Mouse (Mus musculus) activated CD4-positive, CD25-positive, alpha-beta regulatory T cell, adult 4 months (primary cell): ENCODE data around the gene Slc22a27. TPM values are rescaled to one million over a fixed set of nuclear protein-coding genes. Genes with fewer than 3 reads are reported as not detected.
"Not testable (repeated sequence)": the region's sequence is repeated elsewhere in the genome, so short reads cannot be mapped to it uniquely, and the experiment has no call there.

Experiments used
- ATAC-seq: one replicate; pipeline ENCODE4 v1.8.0; 2017
- polyA plus RNA-seq, 2 experiments: library from polyadenylated mRNA; unstranded; fragments of 100-300 nt; shearing (Covaris generic); gene quantifications; one replicate each; pipeline ENCODE4 v1.2.1; 2017

Slc22a27 gene
- not detected for polyA plus RNA-seq

- ATAC-seq: not testable (repeated sequence)
Measured at GRCm38 (mm10) chr19:7965927-7966326, at the start of gene Slc22a27. Slc22a27 (minus strand) TSS chr19:7966027.

GRCm38 (mm10) chr19:8011596-8011995 lies 45.8 kb upstream of the Slc22a27 start:
- ATAC-seq: not testable (repeated sequence)

GRCm38 (mm10) chr19:8009086-8009485 lies 43.3 kb upstream of the Slc22a27 start:
- ATAC-seq: not testable (repeated sequence)

GRCm38 (mm10) chr19:7968703-7969102 lies 2.9 kb upstream of the Slc22a27 start:
- ATAC-seq: no peak

- not testable (repeated sequence) for ATAC-seq
Measured at GRCm38 (mm10) chr19:7966550-7966949, 723 bp upstream of the Slc22a27 start.

- not testable (repeated sequence) for ATAC-seq
Measured at GRCm38 (mm10) chr19:7939391-7939790, 26.4 kb downstream of the Slc22a27 start.

- no peak for ATAC-seq
Measured at GRCm38 (mm10) chr19:7876626-7877025, 89.2 kb downstream of the Slc22a27 start.

GRCm38 (mm10) chr19:7829851-7830250 lies 136.0 kb downstream of the Slc22a27 start:
- no peak for ATAC-seq

Other genes with a start within 250 kb of the Slc22a27 start
- not detected for gene Slc22a26, start 163.4 kb downstream of the Slc22a27 start, polyA plus RNA-seq
- gene Slc22a28, start 166.0 kb upstream of the Slc22a27 start, polyA plus RNA-seq: not detected